Mouse (Mus musculus) left cerebral cortex, adult 8-10 months (tissue): ENCODE data around the gene Cgrrf1. TPM values are rescaled to one million over a fixed set of nuclear protein-coding genes. Genes with fewer than 3 reads are reported as not detected.
"Not testable (repeated sequence)": the region's sequence is repeated elsewhere in the genome, so short reads cannot be mapped to it uniquely, and the experiment has no call there.

Experiments
- DNase-seq, 2 experiments: peaks; one replicate each; pipeline ENCODE4 v3.0.0; 2022; ENCODE audit warnings: low spot score in 2 of 2
- total RNA-seq, 4 experiments: library from RNA; stranded (reverse); gene quantifications; 2 replicates each; pipeline ENCODE4 v1.2.4; 2022

The Cgrrf1 gene
- 10 to 100 TPM; 31.6 to 38.2 (median 31.9) TPM for total RNA-seq

DNA sequence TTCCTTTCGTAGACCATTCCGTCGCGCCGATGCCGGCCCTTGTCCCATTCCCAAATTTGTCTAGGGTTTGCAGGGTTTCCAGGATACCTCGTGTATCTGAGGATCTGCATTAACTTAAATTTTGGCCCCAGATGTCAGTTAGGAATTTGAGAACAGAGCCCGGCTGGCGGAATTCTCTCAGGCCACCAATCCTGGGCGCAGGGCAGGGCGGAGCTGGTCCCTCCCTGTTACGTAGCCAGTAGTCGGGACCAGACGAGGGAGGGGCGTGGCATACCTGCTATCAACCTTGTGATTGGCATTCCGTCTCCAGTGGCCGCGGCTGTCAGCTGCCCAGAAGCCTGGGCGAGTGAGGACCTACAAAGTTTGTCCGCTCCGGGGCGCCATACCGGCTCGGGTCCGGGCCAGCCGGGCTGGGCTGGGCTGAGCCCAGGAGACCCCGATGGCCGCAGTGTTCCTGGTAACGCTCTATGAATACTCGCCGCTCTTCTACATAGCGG lies at the start of gene Cgrrf1:
Gene Cgrrf1, plus strand, starts transcription at position 289 of the 497 bp plus-strand sequence.
- peak; percentile 83 to 95 for DNase-seq

DNA sequence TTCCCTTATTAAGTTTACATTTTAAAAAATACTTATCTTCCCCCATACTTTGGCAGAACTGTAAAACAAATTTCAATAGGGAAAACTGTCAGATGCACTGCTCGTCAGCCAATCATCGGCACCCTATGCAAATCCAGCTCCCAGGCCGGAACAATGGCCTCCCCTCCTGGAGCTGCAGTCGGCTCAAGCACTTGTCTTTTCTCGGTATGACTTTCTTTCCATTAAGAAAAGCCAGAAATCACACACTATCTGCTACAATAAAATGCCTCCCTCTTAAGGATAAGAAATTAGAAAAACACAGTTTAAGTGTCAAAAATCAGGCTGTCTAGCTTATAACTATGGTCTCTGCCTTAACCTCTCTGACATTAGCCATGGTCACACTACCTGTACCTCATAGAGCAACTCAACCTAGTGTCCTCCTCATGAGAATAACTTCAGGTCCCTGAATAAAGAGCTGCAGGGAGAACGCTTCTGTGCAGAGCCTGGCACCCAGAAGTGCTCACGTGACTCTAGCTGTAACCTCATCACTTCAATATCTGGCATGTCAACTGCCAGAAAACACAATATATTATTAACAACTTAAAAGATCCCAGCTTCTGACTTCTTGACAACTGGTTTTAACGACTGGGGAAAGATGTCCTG lies 49.6 kb upstream of the Cgrrf1 start:
- DNase-seq, result no peak

DNA sequence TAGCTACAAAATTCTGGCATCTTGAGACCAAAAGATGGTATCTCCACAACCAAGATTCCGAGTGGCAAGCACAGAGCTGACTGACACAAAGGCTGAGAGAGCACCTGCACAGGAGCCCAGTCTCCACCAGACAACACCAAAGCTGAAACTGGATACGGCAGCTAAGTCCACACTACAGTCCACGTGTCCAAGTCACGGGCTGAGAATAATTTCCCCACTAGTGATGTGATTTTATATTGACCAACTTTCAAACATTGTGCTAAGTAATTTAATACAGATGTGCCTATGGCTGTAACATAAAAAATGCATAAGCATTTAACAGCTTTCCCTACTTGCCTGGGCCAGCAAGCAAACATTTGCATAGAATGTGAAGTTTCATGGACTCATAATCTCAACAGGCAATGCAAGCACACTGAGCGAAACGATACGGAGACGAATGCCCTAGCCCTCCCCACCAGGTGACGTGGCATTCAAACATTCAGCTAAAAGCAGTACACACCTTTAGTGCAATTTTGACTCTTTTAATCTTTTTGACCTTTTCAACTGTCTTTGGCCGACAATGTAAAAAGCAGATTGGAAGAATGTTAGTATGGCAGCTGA lies 48.5 kb upstream of the Cgrrf1 start:
- no peak for DNase-seq

DNA sequence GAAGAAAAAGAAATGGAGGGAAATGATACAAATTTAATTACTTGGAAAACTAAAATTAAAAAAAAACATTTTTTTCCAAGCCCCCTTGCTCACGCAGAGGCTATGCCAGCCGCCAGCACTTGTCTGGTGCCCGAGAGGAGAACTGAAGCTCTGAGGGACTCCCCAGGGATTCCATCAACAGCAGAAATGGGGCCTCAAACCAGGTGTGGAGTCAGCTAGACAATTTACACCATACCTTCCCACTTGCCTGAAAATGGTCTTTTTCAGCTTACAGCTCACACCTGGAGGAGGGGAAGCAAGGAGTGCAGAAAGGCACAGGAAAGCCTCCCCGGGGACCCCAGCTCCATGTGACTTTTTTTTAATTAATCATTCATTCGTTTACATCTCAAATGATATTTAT lies 46.7 kb upstream of the Cgrrf1 start:
- no peak for DNase-seq

DNA sequence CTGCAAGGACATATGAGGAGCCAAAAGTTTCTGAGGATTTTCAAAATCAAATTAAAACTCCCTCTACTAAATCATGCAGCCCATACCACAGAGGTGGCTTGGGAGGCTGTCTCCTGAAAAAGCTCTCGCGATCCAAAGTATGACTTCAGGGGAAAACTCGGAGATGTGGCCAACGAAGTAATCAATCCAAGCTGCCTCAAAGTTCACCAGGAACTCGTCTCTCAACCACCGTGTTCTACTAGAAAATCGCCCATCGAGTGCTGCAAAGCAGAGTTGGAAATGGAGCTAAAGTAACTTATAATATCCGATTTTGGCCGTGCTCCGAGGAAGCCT lies 44.5 kb upstream of the Cgrrf1 start:
- DNase-seq, result no peak

DNA sequence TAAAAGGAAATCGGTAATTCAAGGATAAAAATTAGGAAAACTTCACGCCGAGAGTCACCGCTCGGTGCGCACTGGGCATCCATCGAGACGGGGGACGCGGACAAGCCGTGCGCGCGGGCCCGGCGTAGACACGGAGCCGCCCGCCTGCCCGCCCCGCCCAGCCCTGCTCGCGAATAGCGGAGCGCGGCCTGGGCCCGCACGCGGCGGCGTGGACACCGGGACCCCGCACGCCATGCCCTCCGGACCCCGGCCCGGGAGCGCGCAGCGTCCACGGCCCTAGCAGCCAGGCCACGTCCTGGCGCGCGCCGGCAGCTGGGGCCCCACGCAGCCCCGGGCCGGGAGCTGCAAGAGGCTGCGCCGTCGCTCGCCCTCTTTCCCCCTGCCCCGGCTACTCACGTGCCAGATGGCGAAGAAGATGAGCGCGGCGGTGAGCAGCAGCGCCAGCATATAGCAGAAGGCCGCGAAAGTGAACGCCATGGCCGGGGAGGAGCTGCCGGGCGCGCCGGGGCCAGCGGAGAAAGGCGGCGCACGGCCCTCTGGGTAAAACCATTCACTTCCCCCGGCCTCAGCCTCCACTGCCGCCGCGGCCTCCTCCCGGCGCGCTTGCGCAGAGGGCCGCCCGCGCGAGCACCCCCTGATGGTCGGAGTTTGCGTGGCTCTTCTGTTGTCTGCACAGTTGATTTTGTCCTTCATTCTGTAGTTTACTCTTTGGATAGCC lies 44.0 kb upstream of the Cgrrf1 start, which contains the start of gene Cnih1:
Gene Cnih1, minus strand, starts transcription at position 625 of the 718 bp plus-strand sequence.
- peak; percentile 83 to 85 for DNase-seq

DNA sequence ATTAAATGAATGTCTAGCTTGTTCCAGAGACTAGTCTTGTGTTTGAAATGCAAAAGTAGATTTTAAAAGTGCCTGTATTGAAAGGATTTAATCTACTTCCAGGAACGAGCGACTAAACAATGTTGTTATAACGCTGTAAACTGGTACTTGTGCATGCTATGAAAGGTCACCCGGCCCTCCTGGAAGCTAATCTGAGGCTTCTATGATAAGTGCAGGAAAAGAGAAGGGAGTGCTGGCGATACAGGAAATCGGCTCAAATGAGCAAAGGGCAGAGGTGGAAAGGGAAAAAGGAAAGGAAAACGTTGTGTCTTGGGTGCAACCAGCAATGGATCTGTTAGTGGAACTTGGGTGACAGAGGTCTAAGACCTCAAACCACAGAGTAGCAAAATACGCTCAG lies 43.4 kb upstream of the Cgrrf1 start:
- no peak for DNase-seq

DNA sequence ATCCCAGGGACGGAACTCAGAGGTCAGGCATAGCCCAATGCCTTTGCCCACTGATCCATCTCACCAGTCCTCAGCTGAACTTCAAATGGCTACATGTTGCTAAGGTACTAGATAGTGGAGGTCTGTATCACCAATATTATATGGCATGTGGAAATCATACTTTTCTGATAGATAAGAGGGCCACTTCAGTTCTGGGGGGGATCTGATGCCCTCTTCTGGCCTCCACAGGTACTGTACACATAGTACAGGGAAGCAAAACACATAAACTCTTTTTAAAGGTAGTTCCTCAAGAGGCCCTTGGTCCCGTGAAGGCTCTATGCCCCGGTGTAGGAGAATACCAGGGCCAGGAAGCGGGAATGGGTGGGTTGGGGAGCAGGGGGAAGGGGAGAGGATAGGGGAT lies 41.6 kb upstream of the Cgrrf1 start:
- DNase-seq, result no peak

DNA sequence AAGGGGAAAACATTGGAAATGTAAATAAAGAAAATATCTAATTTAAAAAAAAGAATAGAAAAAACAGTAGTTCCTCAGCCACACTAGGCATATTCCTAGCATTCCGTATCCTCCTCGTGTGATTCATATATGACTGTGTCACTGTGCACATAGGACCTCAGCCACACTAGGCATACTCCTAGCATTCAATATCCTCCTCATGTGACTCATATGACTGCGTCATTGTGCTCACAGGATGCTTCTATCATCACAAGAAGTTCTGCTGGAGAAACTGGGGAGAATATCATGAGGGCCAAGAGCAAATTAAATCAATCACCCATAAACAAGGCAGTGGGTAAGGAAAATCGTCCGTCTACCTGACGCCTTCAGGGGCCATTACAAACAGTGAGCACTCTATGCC lies 41.2 kb upstream of the Cgrrf1 start:
- DNase-seq, result no peak

DNA sequence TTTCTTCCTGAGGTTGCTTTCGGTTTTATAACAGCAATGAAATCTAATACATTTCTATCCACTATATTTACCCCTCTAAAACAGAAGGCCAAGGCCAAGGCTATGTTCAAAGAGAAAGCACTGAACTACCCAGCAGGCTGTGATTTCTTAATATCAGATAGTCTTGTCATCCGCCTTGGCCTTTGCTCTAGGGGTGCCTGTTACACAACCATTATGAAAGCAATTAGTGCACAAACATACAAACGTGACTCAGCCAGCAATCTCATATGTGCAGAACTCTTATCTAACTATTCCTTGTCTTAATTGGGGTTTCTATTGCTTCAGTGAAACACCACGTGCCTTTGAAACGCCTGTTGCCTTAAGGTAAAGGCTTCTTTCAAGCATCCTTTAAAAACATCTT lies 37.8 kb upstream of the Cgrrf1 start:
- DNase-seq, result no peak

DNA sequence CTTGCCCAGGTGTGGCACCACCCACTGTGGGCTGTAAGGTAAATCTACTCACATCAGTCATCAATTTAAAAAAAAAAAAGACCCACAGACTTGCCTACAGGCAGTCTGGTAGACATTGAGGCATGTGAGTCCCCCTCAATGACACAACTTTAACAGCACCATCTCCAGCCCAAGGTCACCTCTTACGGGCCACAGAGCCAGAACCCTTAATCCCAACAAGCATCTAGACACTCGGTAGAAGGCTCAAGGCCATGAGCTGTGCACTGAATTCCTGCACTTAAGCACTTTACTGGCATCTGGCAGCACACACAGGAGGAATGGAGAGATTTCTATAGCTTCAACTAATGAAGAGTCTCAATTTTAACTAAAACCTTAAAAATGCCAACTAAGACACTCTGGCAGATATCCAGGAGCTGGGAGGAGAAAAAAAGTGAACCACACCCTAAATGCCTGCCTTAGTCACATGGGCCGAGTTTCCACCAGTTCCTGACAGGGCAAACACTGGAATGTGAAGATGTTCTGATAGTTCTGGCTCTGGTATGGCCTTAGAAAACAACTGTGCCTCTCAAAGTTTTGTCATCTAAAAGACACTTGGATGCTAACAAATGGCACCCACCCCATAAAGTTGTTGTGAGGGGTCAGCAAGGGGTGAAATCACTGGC lies 31.1 kb upstream of the Cgrrf1 start:
- DNase-seq, result no peak

DNA sequence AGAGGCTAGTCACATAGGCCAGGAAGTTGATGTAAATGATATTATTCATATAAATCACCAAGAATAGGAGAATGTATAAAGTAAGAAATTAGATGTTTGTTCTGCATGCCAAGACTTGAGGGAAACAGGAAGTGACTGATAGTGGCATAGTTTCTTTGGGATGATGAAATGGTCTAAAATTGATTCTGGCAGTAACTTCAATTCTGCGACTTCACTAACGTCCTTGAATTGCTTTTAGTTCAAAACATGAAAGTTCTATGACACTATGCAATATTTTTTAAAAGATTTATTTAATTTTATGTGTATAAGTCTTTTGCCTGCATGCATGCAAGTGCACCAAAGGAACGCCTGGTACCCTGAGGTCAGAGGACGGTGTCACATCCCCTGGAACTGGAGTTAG lies 28.7 kb upstream of the Cgrrf1 start:
- DNase-seq, result no peak

DNA sequence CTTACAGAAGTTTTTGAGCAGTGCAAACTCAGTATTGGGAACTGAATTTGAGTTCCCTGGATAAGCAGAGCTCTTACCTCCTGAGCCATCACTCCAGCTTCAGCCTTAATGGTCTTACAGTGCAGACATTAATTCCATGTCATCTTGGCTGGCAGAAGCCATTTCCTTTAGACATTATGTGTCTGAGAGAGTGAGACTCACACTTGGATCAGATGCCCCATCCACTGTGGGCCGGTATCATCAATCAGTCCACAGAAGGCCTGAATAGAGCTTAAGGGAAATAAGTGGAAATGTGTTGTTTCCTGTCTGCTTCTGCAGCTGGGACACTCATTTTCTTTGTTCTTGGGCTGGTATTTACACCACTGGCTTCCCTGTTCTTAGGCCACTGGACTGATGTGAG lies 28.1 kb upstream of the Cgrrf1 start:
- no peak for DNase-seq

DNA sequence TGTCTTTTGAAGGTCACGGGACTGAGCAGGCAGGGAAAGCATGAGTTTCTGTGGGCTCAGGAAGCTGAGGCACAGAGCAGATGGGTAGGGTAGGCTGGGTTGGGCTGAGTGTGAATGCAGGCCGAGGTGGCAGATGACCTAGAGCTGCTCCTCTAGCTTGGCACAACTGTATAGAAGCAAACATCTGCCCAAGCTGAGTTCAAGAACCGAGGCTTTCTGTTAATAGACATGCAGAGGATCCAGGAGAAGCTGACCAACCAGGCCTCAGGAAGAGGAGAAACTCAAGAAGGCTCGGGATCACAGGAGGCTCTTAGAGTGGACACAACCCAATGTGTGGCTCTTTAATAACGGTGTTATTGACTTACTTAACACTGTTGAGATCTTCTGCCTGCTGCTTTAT lies 25.7 kb upstream of the Cgrrf1 start:
- no peak for DNase-seq

DNA sequence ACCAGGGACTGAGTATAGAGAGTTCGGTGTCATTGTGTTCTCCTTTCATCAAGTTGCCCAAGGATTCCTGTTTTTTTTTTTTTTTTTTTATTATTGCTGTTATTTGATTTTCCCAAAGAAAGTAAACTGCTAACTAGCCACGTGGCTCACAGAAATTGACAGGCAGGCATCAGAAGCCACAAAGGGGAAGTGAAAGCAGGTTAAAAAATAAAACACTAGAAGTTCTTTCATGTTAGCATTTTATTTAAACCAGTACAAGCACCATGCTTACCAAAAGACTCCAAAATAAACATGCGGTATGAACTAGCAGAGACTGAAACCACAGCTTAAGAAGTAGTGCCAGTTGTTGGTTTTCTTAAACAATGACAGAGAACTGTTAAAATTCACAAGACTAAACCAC lies 24.0 kb upstream of the Cgrrf1 start:
- no peak for DNase-seq

DNA sequence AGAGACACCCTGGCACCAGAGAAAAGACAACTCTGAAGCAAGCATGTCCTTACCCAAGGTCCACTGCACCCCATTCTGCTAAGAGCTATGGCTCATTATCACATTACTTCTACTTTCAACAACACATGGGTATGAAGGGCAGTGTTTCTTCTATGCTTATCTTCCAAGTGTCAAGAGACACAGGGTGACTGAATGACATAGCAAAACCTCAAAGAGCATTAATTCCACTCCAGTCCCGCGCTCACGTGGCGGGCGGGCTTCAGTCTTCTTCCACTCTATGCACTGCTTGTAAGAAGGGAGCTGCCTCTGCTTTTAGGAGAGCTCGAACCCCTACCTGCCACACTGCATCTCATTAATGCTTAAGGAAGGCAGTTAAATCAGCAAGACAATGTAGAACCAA lies 16.3 kb upstream of the Cgrrf1 start:
- no peak for DNase-seq

DNA sequence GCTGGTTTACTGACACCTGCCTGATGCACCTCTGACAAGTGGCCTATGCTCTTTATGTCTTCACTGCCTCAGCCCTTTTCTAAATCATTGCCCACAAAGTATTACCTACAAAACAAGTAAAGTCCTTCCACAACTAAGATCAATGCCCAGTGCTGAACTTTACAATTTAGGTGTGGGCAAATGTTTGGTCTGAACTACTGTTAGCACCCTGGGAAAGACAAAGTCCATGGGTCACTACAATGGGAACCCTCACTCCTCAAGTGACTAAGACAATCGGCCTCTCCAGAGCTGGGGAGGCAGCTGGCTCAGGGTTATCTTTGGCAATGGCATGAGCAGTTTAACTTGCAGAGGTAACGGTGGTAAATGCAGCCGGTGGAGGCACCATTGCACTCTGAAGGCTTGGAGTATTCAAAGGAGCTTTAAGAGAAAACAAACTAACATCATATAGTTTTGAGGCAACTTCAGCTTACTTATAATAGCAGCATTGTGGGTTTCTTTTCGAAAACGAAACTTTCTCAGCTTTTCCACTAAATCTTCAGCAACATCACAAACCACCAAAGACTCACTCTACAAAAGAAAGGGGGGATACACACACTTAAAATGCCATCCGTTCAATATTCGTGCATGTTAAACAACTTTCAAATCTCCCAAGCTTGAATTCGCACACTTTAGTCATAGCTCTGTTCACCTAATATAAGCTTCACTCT lies 14.9 kb upstream of the Cgrrf1 start:
- no peak for DNase-seq

DNA sequence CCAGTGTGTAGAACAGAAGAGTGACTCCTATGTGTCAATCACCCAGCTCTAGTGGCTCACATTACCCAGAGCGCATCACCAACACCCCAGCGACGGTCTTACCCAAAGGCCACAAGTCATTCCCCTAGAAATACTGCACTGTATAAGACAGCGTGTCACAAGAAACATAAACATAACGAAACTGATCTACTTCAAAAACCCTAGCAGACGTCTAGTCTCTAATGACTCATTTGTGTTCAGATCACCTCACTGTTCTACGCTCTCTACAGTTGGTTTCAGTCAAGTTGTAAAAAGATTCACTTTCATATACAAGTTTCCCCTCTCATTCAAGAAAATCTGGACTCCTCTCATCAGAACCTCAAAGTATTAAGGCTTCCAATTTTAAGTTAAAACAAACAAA lies 13.2 kb upstream of the Cgrrf1 start:
- no peak for DNase-seq

DNA sequence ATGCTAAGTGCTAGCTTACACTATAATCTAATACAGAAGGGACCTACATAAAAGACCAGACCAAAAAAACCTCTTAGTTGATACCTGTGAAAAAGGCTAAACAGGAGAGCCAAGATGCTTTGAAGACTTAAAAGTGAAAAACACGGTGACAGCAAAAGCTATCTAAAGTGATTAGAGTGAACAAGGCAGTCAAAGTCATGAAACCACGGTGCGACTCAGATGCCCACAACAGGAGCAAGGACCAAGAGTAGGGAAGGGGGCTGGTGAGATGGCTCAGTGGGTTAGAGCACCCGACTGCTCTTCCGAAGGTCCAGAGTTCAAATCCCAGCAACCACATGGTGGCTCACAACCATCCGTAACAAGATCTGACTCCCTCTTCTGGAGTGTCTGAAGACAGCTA lies 12.0 kb upstream of the Cgrrf1 start:
- not testable (repeated sequence) for DNase-seq

DNA sequence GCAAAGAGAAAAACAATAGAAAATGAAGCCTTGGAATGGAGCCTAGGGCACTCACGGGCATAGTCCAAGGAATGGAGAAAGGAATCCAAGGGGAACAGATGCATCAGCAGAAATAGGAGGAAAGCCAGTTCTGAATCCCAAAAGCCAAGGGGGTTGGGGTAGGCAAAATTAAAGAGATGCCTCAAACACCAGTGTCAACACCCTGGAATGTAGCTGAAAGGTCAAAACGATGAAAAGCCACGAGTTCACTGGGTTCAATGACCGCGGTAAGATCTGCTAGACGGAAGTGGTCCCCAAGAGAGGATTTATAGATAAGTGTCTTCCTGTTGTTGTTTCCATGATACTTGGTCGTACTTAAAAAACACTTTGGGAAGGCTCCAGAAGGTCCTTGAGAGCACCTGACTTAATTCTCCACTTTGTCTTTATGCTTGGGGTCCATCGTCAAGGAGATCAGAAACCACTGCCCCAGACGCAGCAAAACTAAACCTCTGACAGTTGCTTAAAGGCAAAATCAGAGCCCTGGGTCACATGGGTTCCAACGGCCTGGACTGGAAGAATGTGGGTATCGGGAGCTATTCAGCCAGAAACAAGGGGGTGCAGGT lies 10.6 kb upstream of the Cgrrf1 start:
- no peak for DNase-seq
